Mouse (Mus musculus) limb, embryonic 14.5 days (tissue): ENCODE measurements around the gene Atxn2l. TPM values are rescaled to one million over a fixed set of nuclear protein-coding genes. Genes with fewer than 3 reads are reported as not detected.

Experiments
- ATAC-seq: fragments of 200-750 bp; cut with Nextera tagmentation; 2 replicates; pipeline ENCODE4 v1.8.0; 2017; ENCODE audit warnings: low read depth, moderate number of reproducible peaks, moderate TSS enrichment; ENCODE audit not compliant: low FRiP score
- DNase-seq: peaks from one replicate; pipeline ENCODE4 v3.0.0-alpha.2; 2015; ENCODE audit warnings: low spot score
- H3K27ac ChIP-seq: fragments of 300-500 bp; sonication (generic); replicated peaks from 2 replicates; pipeline ENCODE4 v1.5.1; 2014; ENCODE audit warnings: low read depth, mild to moderate bottlenecking, low read length, moderate library complexity, mixed read lengths
- H3K27me3 ChIP-seq: fragments of 300-500 bp; sonication (generic); 2 replicates; pipeline ENCODE4 v1.6.1; 2014; ENCODE audit warnings: low read length, mixed read lengths; ENCODE audit not compliant: control insufficient read depth, insufficient read depth
- H3K36me3 ChIP-seq: fragments of 300-500 bp; sonication (generic); 2 replicates; pipeline ENCODE4 v1.6.1; 2014; ENCODE audit warnings: mild to moderate bottlenecking, low read length, moderate library complexity, mixed read lengths; ENCODE audit not compliant: control insufficient read depth, insufficient read depth
- H3K4me1 ChIP-seq: fragments of 300-500 bp; sonication (generic); 2 replicates; pipeline ENCODE4 v1.6.1; 2014; ENCODE audit warnings: antibody characterized with exemption, low read length, mixed read lengths; ENCODE audit not compliant: control insufficient read depth, insufficient read depth
- H3K4me2 ChIP-seq: fragments of 300-500 bp; sonication (generic); replicated peaks from 2 replicates; pipeline ENCODE4 v1.6.1; 2014; ENCODE audit warnings: low read depth, mild to moderate bottlenecking, low read length, moderate library complexity; ENCODE audit not compliant: severe bottlenecking
- H3K4me3 ChIP-seq: fragments of 300-500 bp; sonication (generic); replicated peaks from 2 replicates; pipeline ENCODE4 v1.5.1; 2014; ENCODE audit warnings: low read length
- H3K9ac ChIP-seq: fragments of 300-500 bp; sonication (generic); 2 replicates; pipeline ENCODE4 v1.6.1; 2014; ENCODE audit warnings: mild to moderate bottlenecking, low read depth, low read length, moderate library complexity; ENCODE audit not compliant: severe bottlenecking
- H3K9me3 ChIP-seq: fragments of 300-500 bp; sonication (generic); 2 replicates; pipeline ENCODE4 v1.6.1; 2016; ENCODE audit warnings: low read length; ENCODE audit not compliant: control insufficient read depth
- POLR2A ChIP-seq: fragments of 200-500 bp; IDR thresholded peaks from 2 replicates; pipeline ENCODE4 v1.8.0; 2012; ENCODE audit warnings: inconsistent platforms, mild to moderate bottlenecking, moderate library complexity, borderline replicate concordance; ENCODE audit not compliant: insufficient read depth, insufficient read length; ENCODE audit errors: extremely low read depth
- WGBS: fragments of 180-500 bp; shearing (Covaris S2); extraction: QIAGEN DNeasy Blood & Tissue Kit; methylation state at CpG from one replicate; pipeline ENCODE4 v1.1.7; 2014; 5-methylcytosine and 5-hydroxymethylcytosine counted together
- polyA plus RNA-seq, 2 experiments: library from polyadenylated mRNA; depleted of rRNA in 1 of 2; stranded (reverse) in 1 of 2; unstranded in 1 of 2; fragments of >200 nt; fragmentation: Nextera tagmentation in 1 of 2; extraction: Ambion mirVana in 1 of 2; gene quantifications; 2 replicates each; pipeline versions ENCODE4 v1.2.1 to v1.2.3; 2012 to 2014

Gene Atxn2l
- polyA plus RNA-seq, 2 experiments: 51.4 to 170 TPM

- ATAC-seq: no peak
- WGBS: 84% methylated on average over 5 of the region's 5 CpGs
- no peaks in the 10 kb centered on the region for H3K9me3 ChIP-seq
These were observed 15.2 kb upstream of the Atxn2l start for GRCm38 (mm10) chr7:126518261-126518941.

DNA sequence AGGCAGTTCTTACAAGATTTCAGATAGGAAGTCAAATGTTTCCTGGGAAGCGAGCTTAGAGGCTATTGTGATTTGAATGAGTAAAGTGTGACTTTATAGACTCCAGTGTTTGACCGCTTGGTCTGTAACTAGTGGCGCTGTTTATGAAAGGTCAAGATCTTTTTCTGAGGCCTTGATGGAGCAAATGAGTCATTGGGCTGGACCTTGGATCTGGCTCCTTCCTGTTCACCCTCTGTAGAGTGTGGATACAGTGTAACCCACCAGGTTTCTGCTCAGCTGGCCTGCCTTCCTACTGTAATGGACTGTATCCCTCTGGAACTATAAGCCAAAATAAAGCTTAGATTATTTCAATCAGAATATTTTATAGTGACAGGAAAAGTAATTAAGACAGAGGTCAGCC, 8.1 kb upstream of the Atxn2l start:
- Histone ChIP-seq H3K9ac (no peak overlapping the region), H3K4me1 (no peaks in the 10 kb centered on the region), H3K27ac (no peak overlapping the region), H3K4me3 (no peak overlapping the region), H3K4me2 (no peak overlapping the region), H3K36me3 (no peaks in the 10 kb centered on the region), H3K27me3 (no peaks in the 10 kb centered on the region), H3K9me3 (no peaks in the 10 kb centered on the region)
- DNase-seq: no peak
- no peak for TF ChIP-seq POLR2A
- 74% methylated on average over 3 of the region's 3 CpGs for WGBS
- ATAC-seq: no peak

More at GRCm38 (mm10) chr7:126518261-126518941, 15.2 kb upstream of the Atxn2l start:
- Histone ChIP-seq H3K27ac (no peak overlapping the region), H3K9ac (no peak overlapping the region), H3K4me3 (no peak overlapping the region), H3K4me1 (no peaks in the 10 kb centered on the region), H3K27me3 (no peaks in the 10 kb centered on the region), H3K36me3 (no peaks in the 10 kb centered on the region), H3K4me2 (no peak overlapping the region)
- DNase-seq: no peak
- no peak for TF ChIP-seq POLR2A

DNA sequence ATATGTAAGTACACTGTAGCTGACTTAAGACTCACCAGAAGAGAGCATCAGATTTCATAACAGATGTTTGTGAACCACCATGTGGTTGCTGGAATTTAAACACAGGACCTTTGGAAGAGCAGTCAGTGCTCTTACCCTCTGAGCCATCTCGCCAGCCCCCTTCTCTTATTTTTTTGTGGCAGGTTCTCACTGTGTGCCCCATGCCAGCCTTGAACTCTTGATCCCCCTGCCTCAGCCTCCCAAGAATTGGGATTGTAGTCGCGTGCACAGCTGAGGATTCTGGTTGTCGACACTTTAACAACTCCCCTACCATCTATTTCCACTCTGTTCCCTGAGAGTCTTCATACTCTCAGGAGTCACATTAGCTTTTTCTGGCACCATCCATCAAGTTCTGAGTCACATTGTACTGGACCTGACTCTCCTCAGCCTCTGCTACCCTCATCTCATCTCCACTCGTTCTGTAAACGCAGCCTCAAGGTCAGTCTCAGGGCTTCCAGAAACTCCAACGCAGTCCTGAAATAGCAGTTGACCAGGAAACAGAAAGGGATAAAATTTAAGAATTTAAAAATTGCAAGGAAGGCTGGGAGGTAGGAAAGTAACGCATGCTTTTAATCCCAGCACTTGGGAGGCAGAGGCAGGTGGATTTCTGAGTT, 4.0 kb upstream of the Atxn2l start:
- no peak for TF ChIP-seq POLR2A
- Histone ChIP-seq H3K27ac (no peak overlapping the region), H3K4me1 (peaks cover 5% of the 10 kb centered on the region; the same call in 1 of the 2 replicates), H3K9ac (no peak overlapping the region), H3K36me3 (no peaks in the 10 kb centered on the region), H3K27me3 (no peaks in the 10 kb centered on the region), H3K4me3 (no peak overlapping the region), H3K9me3 (no peaks in the 10 kb centered on the region), H3K4me2 (no peak overlapping the region)
- DNase-seq (no peak), ATAC-seq (no peak)
- WGBS: 82% methylated on average over 8 of the region's 8 CpGs

DNA sequence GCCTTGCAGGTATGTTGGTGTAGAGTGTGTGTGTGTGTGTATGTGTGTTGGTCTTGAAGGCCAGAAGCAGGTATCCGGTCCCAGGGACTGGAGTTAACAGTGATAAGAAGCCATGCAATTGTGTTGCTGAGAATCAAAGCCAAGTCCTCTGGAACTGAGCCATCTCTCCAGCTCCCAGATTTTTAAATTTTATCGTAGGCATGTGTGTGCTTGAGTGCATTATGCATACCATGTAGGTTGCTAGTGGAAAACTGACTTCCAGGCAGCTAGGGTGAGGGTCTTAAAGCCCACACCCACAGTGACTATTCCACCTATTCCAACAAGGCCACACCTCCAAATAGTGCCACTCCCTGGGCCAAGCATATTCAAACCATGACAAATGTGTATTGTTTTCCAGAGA, 1.7 kb upstream of the Atxn2l start:
- peaks cover 15% of the 10 kb centered on the region for H3K36me3 ChIP-seq
- no peak for ATAC-seq
- peaks cover 13% of the 10 kb centered on the region for H3K4me1 ChIP-seq
- no peak for TF ChIP-seq POLR2A
- no peak overlapping the region for H3K27ac ChIP-seq
- 72% methylated on average over 2 of the region's 2 CpGs for WGBS
- no peak overlapping the region for H3K9ac ChIP-seq
- no peak overlapping the region for H3K4me2 ChIP-seq
- no peak overlapping the region for H3K4me3 ChIP-seq
- no peaks in the 10 kb centered on the region for H3K27me3 ChIP-seq
- no peak for DNase-seq
- no peaks in the 10 kb centered on the region for H3K9me3 ChIP-seq

- Histone ChIP-seq H3K4me3 (peak overlapping the region; percentile 99), H3K4me1 (peaks cover 13% of the 10 kb centered on the region), H3K27me3 (no peaks in the 10 kb centered on the region), H3K9me3 (no peaks in the 10 kb centered on the region), H3K4me2 (peak overlapping the region; percentile 88), H3K9ac (peak overlapping the region; percentile 98), H3K36me3 (peaks cover 36% of the 10 kb centered on the region), H3K27ac (peak overlapping the region; percentile 97)
- ATAC-seq (no peak), DNase-seq (no peak)
- under 1% methylated on average over 25 of the region's 40 CpGs for WGBS
- no peak for TF ChIP-seq POLR2A
These were observed 486 bp downstream of the Atxn2l start for GRCm38 (mm10) chr7:126502751-126503150.
